Mouse (Mus musculus): ENCODE data around the gene Tmem200a. TPM values are rescaled to one million over a fixed set of nuclear protein-coding genes. Genes with fewer than 3 reads are reported as not detected.
"Not testable (repeated sequence)": the region's sequence is repeated elsewhere in the genome, so short reads cannot be mapped to it uniquely, and the experiment has no call there.

Tmem200a gene
- total RNA-seq, 2 experiments from 2014 or later, result 1.8 to 2.4 TPM

DNA sequence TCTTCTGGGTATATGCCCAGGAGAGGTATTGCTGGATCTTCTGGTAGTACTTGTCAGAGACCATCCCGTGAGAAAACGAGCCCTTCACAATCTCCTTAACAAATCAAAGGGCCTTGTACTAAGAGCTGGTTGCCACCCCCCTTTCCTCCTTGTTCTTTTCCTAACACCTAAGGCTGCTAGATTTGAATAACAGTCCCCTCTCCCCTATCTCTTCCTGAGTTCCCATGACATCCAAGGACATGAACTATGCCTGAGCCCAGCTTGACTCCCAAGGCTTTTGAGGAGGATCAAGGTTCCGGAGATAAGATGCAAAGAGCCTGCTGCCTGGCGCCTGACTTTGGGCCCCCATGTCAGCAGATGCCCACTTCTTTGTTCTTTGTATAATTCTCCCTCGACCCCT, 184.7 kb downstream of the Tmem200a start:
- DNase-seq (ENCODE audit: low spot score in 2 of 2), result not testable (repeated sequence)

DNA sequence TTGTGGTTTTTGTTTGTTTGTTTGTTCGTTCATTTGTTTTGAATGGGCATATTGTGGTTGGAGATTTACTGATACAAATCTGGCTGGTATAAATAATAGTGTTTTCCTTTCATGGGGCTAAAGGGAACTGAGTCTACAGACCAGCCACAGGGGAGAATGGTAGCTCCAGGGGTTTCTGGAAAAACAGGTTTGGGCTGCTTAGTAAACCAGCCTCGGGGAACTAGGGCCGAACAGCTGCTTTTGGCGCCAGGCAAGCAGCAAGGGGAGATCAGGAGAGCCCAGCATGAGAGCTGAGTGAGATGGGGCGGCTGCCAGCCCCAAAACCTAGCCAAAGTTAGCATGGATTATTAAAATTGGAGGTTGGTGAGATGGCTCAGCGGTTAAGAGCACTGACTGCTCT, 191.6 kb downstream of the Tmem200a start:
- DNase-seq (ENCODE audit: low spot score in 2 of 2), result no peak

DNA sequence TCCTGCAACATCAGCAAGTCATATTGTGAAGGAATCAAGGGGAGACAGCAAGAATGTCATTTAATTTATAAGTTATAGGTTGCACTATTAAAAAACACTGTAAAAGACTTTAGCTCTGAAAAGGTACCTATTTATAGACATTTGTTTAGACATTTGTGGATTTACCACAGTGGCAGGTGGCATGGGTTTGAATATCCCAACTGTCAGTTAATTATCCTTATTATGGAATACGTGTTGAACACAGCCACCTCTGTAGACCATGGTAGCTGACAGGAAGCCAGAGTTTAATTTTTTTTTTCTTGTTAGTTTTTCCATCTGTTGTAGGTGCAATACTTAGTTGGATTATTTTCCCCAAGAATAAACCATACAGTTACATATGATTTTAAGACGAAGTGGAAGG, 194.3 kb downstream of the Tmem200a start:
- DNase-seq (ENCODE audit: low spot score in 2 of 2), result no peak

DNA sequence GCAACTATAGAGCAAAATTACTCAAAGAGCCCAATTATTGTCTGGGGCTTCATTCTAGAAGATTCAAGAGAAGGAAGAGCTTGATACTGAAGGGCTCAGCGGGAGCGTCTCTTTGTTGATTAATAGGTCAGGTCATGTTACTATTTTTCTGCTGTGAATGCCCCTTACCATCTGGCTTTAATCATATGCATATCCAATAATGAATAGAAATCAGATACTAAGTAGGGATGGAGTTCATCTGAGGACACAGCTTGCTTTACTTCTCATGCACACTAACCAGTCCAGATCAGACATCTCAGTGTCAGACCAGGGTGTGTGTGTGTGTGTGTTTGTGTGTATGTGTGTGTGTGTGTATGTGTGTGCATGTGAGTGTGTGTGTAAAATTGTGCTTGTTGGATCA, 201.1 kb downstream of the Tmem200a start:
- DNase-seq (ENCODE audit: low spot score in 2 of 2), result no peak

DNA sequence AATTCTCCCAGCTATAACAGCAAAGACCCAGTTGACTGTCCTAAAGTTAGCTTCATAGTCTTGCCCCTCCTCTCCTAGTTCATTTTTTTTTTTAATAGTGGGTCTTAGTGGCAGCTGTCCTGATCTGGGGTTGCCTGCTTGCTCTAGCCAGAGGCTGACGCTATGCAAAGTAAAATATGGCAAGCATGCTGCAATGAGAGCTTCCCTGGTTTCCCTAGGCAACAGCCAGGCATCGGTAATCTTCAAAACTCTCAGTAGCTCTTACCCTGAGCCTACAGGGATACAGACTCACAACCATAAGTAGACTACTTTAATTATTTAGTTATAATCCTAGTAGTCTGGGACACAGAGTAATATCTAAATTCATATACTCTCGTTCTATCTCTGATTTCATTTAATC, 202.0 kb downstream of the Tmem200a start:
- no peak for DNase-seq (ENCODE audit: low spot score in 2 of 2)

DNA sequence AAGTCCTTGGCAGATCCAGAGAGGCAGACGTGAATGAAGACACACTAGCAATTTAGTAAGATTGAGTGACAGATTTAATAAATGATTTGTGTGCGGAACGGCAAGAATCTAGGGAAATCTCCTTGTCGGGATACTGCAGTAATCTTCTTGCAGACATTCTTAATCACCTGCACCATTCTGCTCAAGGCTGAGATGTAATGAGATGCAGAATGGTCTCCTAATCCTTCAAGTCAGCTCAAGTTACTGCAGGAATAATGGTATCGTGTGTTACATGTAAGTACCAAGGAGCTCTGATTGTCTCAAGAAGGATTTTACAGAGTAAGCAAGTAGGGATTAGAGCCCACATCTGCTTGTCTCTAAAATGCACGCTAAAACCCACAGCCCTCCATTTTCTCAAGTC, 210.1 kb downstream of the Tmem200a start:
- no peak for DNase-seq (ENCODE audit: low spot score in 2 of 2)

Other genes with a start within 250 kb of the Tmem200a start
- not detected for gene Gm9767, start 797 bp downstream of the Tmem200a start, total RNA-seq (2021)
- not detected for gene Samd3, start 150.7 kb upstream of the Tmem200a start, total RNA-seq (2021)